Mouse (Mus musculus) forebrain, embryonic 13.5 days (tissue): ENCODE measurements around the gene 4930572O03Rik. TPM values are rescaled to one million over a fixed set of nuclear protein-coding genes. Genes with fewer than 3 reads are reported as not detected.
"Not testable (repeated sequence)": the region's sequence is repeated elsewhere in the genome, so short reads cannot be mapped to it uniquely, and the experiment has no call there.

Experiments
- ATAC-seq: fragments of 200-750 bp; cut with Nextera tagmentation; 2 replicates; pipeline ENCODE4 v1.8.0; 2017
- H3K27ac ChIP-seq: fragments of 300-500 bp; sonication (generic); 2 replicates; pipeline ENCODE4 v1.5.1; 2015; ENCODE audit warnings: inconsistent platforms, mild to moderate bottlenecking, moderate library complexity
- H3K27me3 ChIP-seq: fragments of 300-500 bp; sonication (generic); 2 replicates; pipeline ENCODE4 v1.6.1; 2015; ENCODE audit warnings: mild to moderate bottlenecking, inconsistent platforms
- H3K36me3 ChIP-seq: fragments of 300-500 bp; sonication (generic); 2 replicates; pipeline ENCODE4 v1.6.1; 2015; ENCODE audit warnings: mild to moderate bottlenecking, inconsistent platforms; ENCODE audit not compliant: poor library complexity, severe bottlenecking
- H3K4me1 ChIP-seq: fragments of 300-500 bp; sonication (generic); 2 replicates; pipeline ENCODE4 v1.6.1; 2015; ENCODE audit warnings: inconsistent platforms
- H3K4me2 ChIP-seq: fragments of 300-500 bp; sonication (generic); 2 replicates; pipeline ENCODE4 v1.6.1; 2015; ENCODE audit warnings: inconsistent platforms, mild to moderate bottlenecking, moderate library complexity
- H3K4me3 ChIP-seq: fragments of 300-500 bp; sonication (generic); 2 replicates; pipeline ENCODE4 v1.5.1; 2015; ENCODE audit warnings: mild to moderate bottlenecking, inconsistent platforms
- H3K9ac ChIP-seq: fragments of 300-500 bp; sonication (generic); 2 replicates; pipeline ENCODE4 v1.6.1; 2015; ENCODE audit warnings: mild to moderate bottlenecking, inconsistent platforms
- H3K9me3 ChIP-seq: fragments of 300-500 bp; sonication (generic); replicated peaks from 2 replicates; pipeline ENCODE4 v1.6.1; 2016; ENCODE audit warnings: inconsistent platforms
- WGBS: fragments of 180-500 bp; shearing (Covaris S2); methylation state at CpG from one replicate; pipeline ENCODE4 v1.1.7; 2015; 5-methylcytosine and 5-hydroxymethylcytosine counted together
- polyA plus RNA-seq: library from polyadenylated mRNA; unstranded; fragments of >200 nt; fragmentation: Nextera tagmentation; extraction: Ambion mirVana; gene quantifications from 2 replicates; pipeline ENCODE4 v1.2.1, GENCODE M21; 2015

Gene 4930572O03Rik
- polyA plus RNA-seq, 1 experiment from 2014 or later, result not detected

DNA sequence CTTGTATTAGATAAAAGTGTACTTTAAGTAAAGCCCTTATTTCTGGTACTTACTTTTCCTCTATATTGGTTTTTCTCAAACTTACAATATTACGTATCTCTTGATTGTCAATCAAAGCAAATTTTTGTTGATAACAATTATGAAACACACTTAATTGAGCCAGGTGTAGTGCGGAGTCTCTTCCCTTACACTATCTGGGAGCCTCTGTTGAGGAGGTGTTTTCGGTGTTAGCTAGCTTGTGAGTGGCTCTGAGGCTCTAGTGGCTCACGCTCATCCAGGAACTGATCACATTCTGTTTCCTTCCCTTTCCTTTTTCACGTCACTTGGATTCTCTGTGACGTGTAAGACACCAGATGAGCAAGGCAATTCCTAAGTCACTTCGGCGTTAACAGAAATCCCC, 53.3 kb downstream of the 4930572O03Rik start:
- 77% methylated on average over 8 of the region's 8 CpGs for WGBS
- not testable (repeated sequence) for H3K36me3 ChIP-seq, H3K4me1 ChIP-seq, H3K27ac ChIP-seq, H3K9ac ChIP-seq, H3K27me3 ChIP-seq, H3K4me2 ChIP-seq, H3K4me3 ChIP-seq, ATAC-seq
- H3K9me3 ChIP-seq, result peaks cover 39% of the 10 kb centered on the region

- not testable (repeated sequence) for H3K36me3 ChIP-seq, H3K4me3 ChIP-seq, H3K9ac ChIP-seq, H3K27ac ChIP-seq, H3K27me3 ChIP-seq, H3K4me2 ChIP-seq, ATAC-seq, H3K4me1 ChIP-seq
- peaks cover 37% of the 10 kb centered on the region for H3K9me3 ChIP-seq
- 54% methylated on average over 2 of the region's 2 CpGs for WGBS
Observed at GRCm38 (mm10) chr5:15603008-15603407, 53.9 kb downstream of the 4930572O03Rik start.

- H3K4me1 ChIP-seq, H3K27ac ChIP-seq, H3K9ac ChIP-seq, H3K4me2 ChIP-seq, H3K36me3 ChIP-seq, H3K27me3 ChIP-seq, H3K4me3 ChIP-seq, ATAC-seq: not testable (repeated sequence)
- H3K9me3 ChIP-seq, result peaks cover 36% of the 10 kb centered on the region
- WGBS, result 62% methylated on average over 3 of the region's 3 CpGs
Observed at GRCm38 (mm10) chr5:15602424-15602947, 54.4 kb downstream of the 4930572O03Rik start.

Other genes with a start within 250 kb of the 4930572O03Rik start
- gene Gm21149, start 180.5 kb downstream of the 4930572O03Rik start, polyA plus RNA-seq, result not detected in 2 replicates
- gene Gm21190, start 127.8 kb downstream of the 4930572O03Rik start, polyA plus RNA-seq, result not detected in 2 replicates
- gene Gm21083, start 79.7 kb downstream of the 4930572O03Rik start, polyA plus RNA-seq, result not detected in 2 replicates
- not detected in 2 replicates for gene Speer4d, start 38.0 kb downstream of the 4930572O03Rik start, polyA plus RNA-seq
- gene Speer4c, start 57.2 kb upstream of the 4930572O03Rik start, polyA plus RNA-seq, result not detected in 2 replicates